Mouse (Mus musculus): Measurements from ENCODE around the gene Smim6.

- TF ChIP-seq CTCF (conservative IDR thresholded peaks at IDR 0.05; ENCODE audit: insufficient read depth, insufficient read length, low read depth, low read length) (peak; percentile 70), POLR2A (IDR thresholded peaks at IDR 0.05; ENCODE audit: low read depth, low read length) (no peak)
These were observed 8.4 kb downstream of the Smim6 start for GRCm38 (mm10) chr11:115920110-115920818.
